Mouse (Mus musculus) embryonic facial prominence, embryonic 14.5 days (tissue): ENCODE measurements around the gene Gal3st4. TPM values are rescaled to one million over a fixed set of nuclear protein-coding genes. Genes with fewer than 3 reads are reported as not detected.

Source experiments
- ATAC-seq: fragments of 200-750 bp; cut with Nextera tagmentation; 2 replicates; pipeline ENCODE4 v1.8.0; 2017; ENCODE audit warnings: low read depth, moderate number of reproducible peaks, moderate TSS enrichment
- DNase-seq: peaks from one replicate; pipeline ENCODE4 v3.0.0-alpha.2; 2015; ENCODE audit warnings: low spot score
- H3K27ac ChIP-seq: fragments of 300-500 bp; sonication (generic); replicated peaks from 2 replicates; pipeline ENCODE4 v1.5.1; 2014; ENCODE audit warnings: low read depth, mild to moderate bottlenecking, low read length, moderate library complexity
- H3K27me3 ChIP-seq: fragments of 300-500 bp; sonication (generic); replicated peaks from 2 replicates; pipeline ENCODE4 v1.6.1; 2014; ENCODE audit warnings: low read length; ENCODE audit not compliant: control insufficient read depth, insufficient read depth
- H3K36me3 ChIP-seq: fragments of 300-500 bp; sonication (generic); 2 replicates; pipeline ENCODE4 v1.6.1; 2014; ENCODE audit warnings: low read length, mixed read lengths; ENCODE audit not compliant: control insufficient read depth, insufficient read depth
- H3K4me1 ChIP-seq: fragments of 300-500 bp; sonication (generic); 2 replicates; pipeline ENCODE4 v1.6.1; 2014; ENCODE audit warnings: antibody characterized with exemption, low read length; ENCODE audit not compliant: control insufficient read depth, insufficient read depth
- H3K4me2 ChIP-seq: fragments of 300-500 bp; sonication (generic); 2 replicates; pipeline ENCODE4 v1.6.1; 2014; ENCODE audit warnings: low read depth, mild to moderate bottlenecking, low read length, moderate library complexity, mixed read lengths
- H3K4me3 ChIP-seq: fragments of 300-500 bp; sonication (generic); 2 replicates; pipeline ENCODE4 v1.5.1; 2014; ENCODE audit warnings: low read depth, mild to moderate bottlenecking, low read length
- H3K9ac ChIP-seq: fragments of 300-500 bp; sonication (generic); 2 replicates; pipeline ENCODE4 v1.6.1; 2014; ENCODE audit warnings: low read depth, mild to moderate bottlenecking, low read length, moderate library complexity, mixed read lengths
- H3K9me3 ChIP-seq: fragments of 300-500 bp; sonication (generic); 2 replicates; pipeline ENCODE4 v1.6.1; 2016; ENCODE audit warnings: low read length; ENCODE audit not compliant: control insufficient read depth
- whole genome bisulfite sequencing: fragments of 180-500 bp; shearing (Covaris S2); extraction: QIAGEN DNeasy Blood & Tissue Kit; methylation state at CpG from one replicate; pipeline ENCODE4 v1.1.7; 2014; 5-methylcytosine and 5-hydroxymethylcytosine counted together
- polyA plus RNA-seq: library from polyadenylated mRNA; unstranded; fragments of >200 nt; fragmentation: Nextera tagmentation; extraction: Ambion mirVana; gene quantifications from 2 replicates; pipeline ENCODE4 v1.2.1, GENCODE M21; 2014

Gal3st4 gene
- polyA plus RNA-seq, 1 experiment from 2014 or later: 2.5 TPM

DNA sequence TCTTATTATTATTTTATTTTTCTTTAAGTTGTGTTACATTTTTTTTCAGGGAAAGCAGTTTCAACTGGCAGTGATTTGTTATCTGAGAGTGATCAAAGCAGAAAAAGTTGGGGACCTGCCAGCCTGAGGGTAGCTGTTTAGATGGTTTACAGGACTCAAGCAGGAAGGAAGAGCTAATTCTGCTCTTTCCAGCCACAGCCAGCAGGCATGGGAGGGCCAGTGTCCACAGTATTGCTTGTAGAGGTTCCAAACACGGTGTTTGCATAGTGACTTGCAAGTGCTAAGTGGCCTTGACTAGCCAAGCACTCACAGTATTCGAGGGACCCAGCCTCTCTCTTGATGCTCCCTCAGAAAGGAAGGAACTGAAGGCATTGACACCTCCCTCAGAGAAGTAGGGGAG lies 31.1 kb downstream of the Gal3st4 start:
- WGBS: 29% methylated on average over 2 of the region's 2 CpGs
- Histone ChIP-seq H3K36me3 (no peaks in the 10 kb centered on the region), H3K9me3 (no peaks in the 10 kb centered on the region)

DNA sequence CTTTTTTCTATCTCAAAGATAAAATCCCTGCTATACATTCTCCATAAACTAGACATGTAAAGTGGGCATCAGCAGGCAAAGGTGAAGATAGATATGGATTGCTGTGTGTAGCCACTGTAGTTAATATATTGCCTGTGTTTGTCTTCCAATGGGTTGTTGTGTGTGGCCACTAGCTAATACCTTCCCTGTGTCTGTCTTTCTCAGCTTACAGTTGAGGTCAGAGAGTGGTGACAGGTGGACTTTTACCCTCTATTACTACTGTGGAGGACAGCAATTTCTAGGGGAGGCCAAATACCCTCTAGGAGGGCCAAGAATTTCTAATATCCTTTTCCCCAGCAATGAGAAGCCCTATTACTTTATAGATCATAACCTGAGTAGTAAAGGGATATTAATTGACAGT lies 38.4 kb downstream of the Gal3st4 start:
- no peaks in the 10 kb centered on the region for H3K36me3 ChIP-seq
- H3K4me1 ChIP-seq: no peaks in the 10 kb centered on the region
- ATAC-seq (no peak), DNase-seq (no peak)
- H3K9ac ChIP-seq: no peak overlapping the region
- H3K4me2 ChIP-seq: no peak overlapping the region
- no peak overlapping the region for H3K27ac ChIP-seq
- no peaks in the 10 kb centered on the region for H3K27me3 ChIP-seq
- H3K9me3 ChIP-seq: no peaks in the 10 kb centered on the region
- no peak overlapping the region for H3K4me3 ChIP-seq

More for the DNA sequence above, 31.1 kb downstream of the Gal3st4 start:
- H3K4me3 ChIP-seq: no peak overlapping the region
- H3K4me2 ChIP-seq: no peak overlapping the region
- no peaks in the 10 kb centered on the region for H3K27me3 ChIP-seq
- ATAC-seq (no peak), DNase-seq (no peak)
- no peaks in the 10 kb centered on the region for H3K4me1 ChIP-seq
- H3K9ac ChIP-seq: no peak overlapping the region
- no peak overlapping the region for H3K27ac ChIP-seq

GRCm38 (mm10) chr5:138233778-138234177 lies 38.9 kb downstream of the Gal3st4 start:
- Histone ChIP-seq H3K4me3 (no peak overlapping the region), H3K27ac (no peak overlapping the region), H3K4me2 (no peak overlapping the region), H3K36me3 (no peaks in the 10 kb centered on the region), H3K4me1 (no peaks in the 10 kb centered on the region), H3K9me3 (no peaks in the 10 kb centered on the region), H3K9ac (no peak overlapping the region), H3K27me3 (no peaks in the 10 kb centered on the region)
- DNase-seq (no peak), ATAC-seq (no peak)
- WGBS: 83% methylated on average over 2 of the region's 2 CpGs

- ATAC-seq: no peak
- Histone ChIP-seq H3K4me3 (no peak overlapping the region), H3K27ac (no peak overlapping the region), H3K9me3 (no peaks in the 10 kb centered on the region), H3K36me3 (no peaks in the 10 kb centered on the region), H3K9ac (no peak overlapping the region), H3K4me1 (no peaks in the 10 kb centered on the region), H3K4me2 (no peak overlapping the region), H3K27me3 (no peaks in the 10 kb centered on the region)
- 94% methylated on average over 3 of the region's 3 CpGs for WGBS
- no peak for DNase-seq
Observed at GRCm38 (mm10) chr5:138229511-138229910, 43.1 kb downstream of the Gal3st4 start.

GRCm38 (mm10) chr5:138228026-138228425 lies 44.6 kb downstream of the Gal3st4 start:
- DNase-seq: no peak
- Histone ChIP-seq H3K9ac (no peak overlapping the region), H3K4me1 (no peaks in the 10 kb centered on the region), H3K36me3 (no peaks in the 10 kb centered on the region), H3K4me3 (no peak overlapping the region), H3K9me3 (no peaks in the 10 kb centered on the region), H3K4me2 (no peak overlapping the region), H3K27me3 (no peaks in the 10 kb centered on the region), H3K27ac (no peak overlapping the region)
- no peak for ATAC-seq
- 62% methylated on average over 3 of the region's 3 CpGs for WGBS

DNA sequence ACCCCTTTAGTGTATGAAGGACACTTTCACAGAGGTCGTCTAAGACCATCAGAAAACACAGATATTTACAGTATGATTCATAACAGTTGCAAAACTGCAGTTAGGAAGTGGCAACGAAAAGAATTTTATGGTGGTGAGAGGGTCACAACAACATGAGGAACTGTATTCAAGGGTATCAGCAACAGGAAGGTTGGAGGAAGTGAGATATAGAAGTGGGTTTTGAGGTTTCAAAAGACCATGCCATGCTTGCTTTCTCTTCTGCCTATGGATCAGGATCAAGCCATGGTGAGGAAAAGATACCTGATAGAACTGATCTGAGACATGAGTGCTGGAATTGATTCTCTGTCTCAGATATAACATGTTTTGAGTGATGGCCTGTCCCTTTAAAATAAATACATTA lies 45.3 kb downstream of the Gal3st4 start:
- no peak overlapping the region for H3K9ac ChIP-seq
- H3K9me3 ChIP-seq: no peaks in the 10 kb centered on the region
- H3K4me2 ChIP-seq: no peak overlapping the region
- ATAC-seq (no peak), DNase-seq (no peak)
- no peaks in the 10 kb centered on the region for H3K27me3 ChIP-seq
- H3K4me1 ChIP-seq: no peaks in the 10 kb centered on the region
- 63% methylated on average over 2 of the region's 2 CpGs for WGBS
- H3K4me3 ChIP-seq: no peak overlapping the region
- H3K36me3 ChIP-seq: no peaks in the 10 kb centered on the region
- H3K27ac ChIP-seq: no peak overlapping the region

- Histone ChIP-seq H3K4me3 (no peak overlapping the region), H3K9ac (no peak overlapping the region), H3K9me3 (no peaks in the 10 kb centered on the region), H3K36me3 (no peaks in the 10 kb centered on the region), H3K27me3 (no peaks in the 10 kb centered on the region), H3K27ac (no peak overlapping the region), H3K4me1 (no peaks in the 10 kb centered on the region), H3K4me2 (no peak overlapping the region)
- no peak for DNase-seq
- WGBS: 72% methylated on average over 4 of the region's 4 CpGs
- no peak for ATAC-seq
Observed at GRCm38 (mm10) chr5:138226491-138226890, 46.1 kb downstream of the Gal3st4 start.

GRCm38 (mm10) chr5:138225700-138226099 lies 46.9 kb downstream of the Gal3st4 start, which contains the start of gene Nxpe5:
Gene Nxpe5 (plus strand): TSS chr5:138225898.
- no peaks in the 10 kb centered on the region for H3K27me3 ChIP-seq
- ATAC-seq (no peak), DNase-seq (no peak)
- no peak within 1 kb of the TSS for H3K4me2 ChIP-seq
- no peak within 1 kb of the TSS for H3K9ac ChIP-seq
- no peaks in the 10 kb centered on the region for H3K4me1 ChIP-seq
- no peak within 1 kb of the TSS for H3K4me3 ChIP-seq
- no peaks in the 10 kb centered on the region for H3K9me3 ChIP-seq
- 52% methylated on average over 2 of the region's 2 CpGs for WGBS
- H3K27ac ChIP-seq: no peak within 1 kb of the TSS
- H3K36me3 ChIP-seq: no peaks in the 10 kb centered on the region

GRCm38 (mm10) chr5:138223287-138223686 lies 49.4 kb downstream of the Gal3st4 start:
- DNase-seq (no peak), ATAC-seq (no peak)
- Histone ChIP-seq H3K4me3 (no peak overlapping the region), H3K9me3 (no peaks in the 10 kb centered on the region), H3K36me3 (no peaks in the 10 kb centered on the region), H3K27me3 (no peaks in the 10 kb centered on the region), H3K4me1 (no peaks in the 10 kb centered on the region), H3K4me2 (no peak overlapping the region), H3K9ac (no peak overlapping the region), H3K27ac (no peak overlapping the region)
- WGBS: 51% methylated on average over 3 of the region's 3 CpGs
